Comparison of ENCODE assay signal across 28 mouse cellular contexts in the genomic region with DNA sequence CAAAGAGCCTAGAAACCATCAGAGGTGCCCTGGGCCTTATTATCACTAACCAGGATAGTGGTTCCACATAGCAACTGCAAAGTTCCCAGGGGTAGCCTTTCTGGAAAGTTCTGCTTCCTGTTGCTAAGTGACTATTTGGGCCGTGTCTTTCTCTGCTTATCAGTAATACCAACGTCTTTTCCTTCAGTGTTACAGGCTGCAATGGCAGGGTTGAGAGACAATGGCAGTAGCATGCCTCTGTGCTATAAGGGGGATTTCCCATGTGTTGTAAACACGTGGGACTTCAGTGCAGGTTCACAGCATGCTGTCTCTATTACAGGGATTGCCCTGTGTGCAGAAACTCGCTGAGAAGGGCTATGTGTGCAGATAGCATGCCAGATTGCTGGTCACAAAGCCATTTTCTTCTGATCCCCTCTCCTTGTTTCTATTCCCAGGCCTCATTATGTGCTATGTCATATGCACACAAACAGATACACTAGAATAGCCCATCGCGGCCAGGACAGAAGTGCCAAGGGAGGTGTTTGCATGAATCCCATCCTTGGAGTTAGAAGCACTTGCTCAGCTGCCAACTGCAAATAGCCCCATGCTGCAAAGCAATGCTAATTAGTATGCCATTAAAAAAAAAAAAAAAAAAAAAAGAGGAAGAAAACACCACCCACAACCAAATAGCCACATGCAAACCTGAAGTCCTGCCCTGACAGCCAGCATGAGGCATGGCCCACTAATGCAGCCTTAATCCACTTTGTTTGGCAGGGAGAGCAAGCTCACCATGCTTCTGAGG.
A peak's percentile ranks its signal among the peaks of the same experiment; 100 is the strongest.
DNase-seq lines count a peak whose midpoint lies in the region; ATAC-seq and TF ChIP-seq lines count a peak whose summit lies in the region.
"Had no signal": no experiment of that assay in that cellular context is flagged by ENCODE, and none has a peak within 500 bp of the region (broad histone marks: within the 10 kb centered on the region; RNA-seq: fewer than 3 reads in every experiment).

No protein-coding gene starts in this region.

- no peaks in the 10 kb centered on the region for H3K36me3 ChIP-seq in forebrain, embryonic 15.5 days
- peaks cover 19% of the 10 kb centered on the region; the same call in 1 of the 2 replicates for H3K36me3 ChIP-seq in forebrain, postnatal 0 days (ENCODE audit: insufficient read depth)
- H3K36me3 ChIP-seq in hindbrain, postnatal 0 days (ENCODE audit: insufficient read depth, low read length), result no peaks in the 10 kb centered on the region
- H3K36me3 ChIP-seq: G1E; liver, embryonic 15.5 days; lung, embryonic 15.5 days had no signal

- H3K9ac ChIP-seq in forebrain, embryonic 15.5 days (replicated peaks), result no peak overlapping the region
- H3K9ac ChIP-seq in forebrain, postnatal 0 days, result no peak overlapping the region
- H3K9ac ChIP-seq in hindbrain, postnatal 0 days (replicated peaks; ENCODE audit: low read length), result no peak overlapping the region
- H3K9ac ChIP-seq: embryonic facial prominence, embryonic 15.5 days; limb, embryonic 15.5 days; liver, embryonic 15.5 days; lung, embryonic 15.5 days; neural tube, embryonic 12.5 days had no signal

- TF ChIP-seq CTCF in forebrain, postnatal 0 days (IDR thresholded peaks at IDR 0.05; ENCODE audit: low read depth), result no peak
- no peak for TF ChIP-seq CTCF in brain, embryonic 14.5 days (IDR thresholded peaks at IDR 0.05; ENCODE audit: borderline replicate concordance, extremely low read depth, insufficient read depth, insufficient read length)
- no peak for TF ChIP-seq CTCF in hindbrain, postnatal 0 days (IDR thresholded peaks at IDR 0.05; ENCODE audit: low read depth)

- 35% methylated on average over 6 of the region's 6 CpGs for WGBS in forebrain, embryonic 15.5 days
- WGBS in forebrain, postnatal 0 days, result 23% methylated on average over 6 of the region's 6 CpGs
- WGBS in hindbrain, postnatal 0 days, result 30% methylated on average over 6 of the region's 6 CpGs

- H3K4me3 ChIP-seq in forebrain, embryonic 15.5 days, result no peak overlapping the region
- no peak overlapping the region for H3K4me3 ChIP-seq in forebrain, postnatal 0 days (ENCODE audit: low read depth, low read length)
- H3K4me3 ChIP-seq in hindbrain, postnatal 0 days (ENCODE audit: low read length), result no peak overlapping the region
- H3K4me3 ChIP-seq: embryonic facial prominence, embryonic 15.5 days; left cerebral cortex, adult 2 months; limb, embryonic 15.5 days; liver, embryonic 15.5 days; lung, embryonic 15.5 days; neural tube, embryonic 12.5 days had no signal

- H3K9me3 ChIP-seq in forebrain, embryonic 15.5 days, result no peaks in the 10 kb centered on the region
- H3K9me3 ChIP-seq in forebrain, postnatal 0 days (ENCODE audit: low read length), result no peaks in the 10 kb centered on the region
- no peaks in the 10 kb centered on the region for H3K9me3 ChIP-seq in hindbrain, postnatal 0 days (ENCODE audit: low read length)
- H3K9me3 ChIP-seq: embryonic facial prominence, embryonic 15.5 days; limb, embryonic 15.5 days; liver, embryonic 15.5 days; lung, embryonic 15.5 days; neural tube, embryonic 12.5 days had no signal

- H3K27ac ChIP-seq in forebrain, embryonic 15.5 days (replicated peaks), result no peak overlapping the region
- no peak overlapping the region for H3K27ac ChIP-seq in forebrain, postnatal 0 days (ENCODE audit: low read depth, low read length)
- H3K27ac ChIP-seq in hindbrain, postnatal 0 days, result 0 out of 2 replicates have a peak overlapping the region, but pooled peaks have one; percentile 15
- H3K27ac ChIP-seq: embryonic facial prominence, embryonic 15.5 days; left cerebral cortex, adult 2 months; limb, embryonic 15.5 days; liver, embryonic 15.5 days; lung, embryonic 15.5 days; neural tube, embryonic 12.5 days; stomach, postnatal 0 days had no signal

- peak; percentile 51; the same call in 1 of the 2 replicates for ATAC-seq in forebrain, embryonic 15.5 days (replicated peaks)
- no peak for ATAC-seq in forebrain, postnatal 0 days
- ATAC-seq in hindbrain, postnatal 0 days, result no peak
- ATAC-seq: intestine, embryonic 16.5 days had no signal

- H3K4me1 ChIP-seq in forebrain, embryonic 15.5 days, result peaks cover 19% of the 10 kb centered on the region
- H3K4me1 ChIP-seq in forebrain, postnatal 0 days (ENCODE audit: insufficient read depth), result 0 out of 2 replicates have a peak, but pooled peaks cover 4% of the 10 kb centered on the region
- H3K4me1 ChIP-seq in hindbrain, postnatal 0 days (ENCODE audit: insufficient read depth, low read length), result peaks cover 7% of the 10 kb centered on the region
- H3K4me1 ChIP-seq: liver, embryonic 15.5 days had no signal

- H3K4me2 ChIP-seq in forebrain, embryonic 15.5 days (replicated peaks), result no peak overlapping the region
- H3K4me2 ChIP-seq in forebrain, postnatal 0 days (ENCODE audit: low read depth), result no peak overlapping the region
- no peak overlapping the region for H3K4me2 ChIP-seq in hindbrain, postnatal 0 days (ENCODE audit: low read depth, low read length)
- H3K4me2 ChIP-seq: embryonic facial prominence, embryonic 15.5 days; heart, embryonic 11.5 days; limb, embryonic 15.5 days; liver, embryonic 15.5 days; lung, embryonic 15.5 days; midbrain, embryonic 11.5 days; neural tube, embryonic 12.5 days had no signal

- TF ChIP-seq POLR2A in brain, embryonic 14.5 days (IDR thresholded peaks at IDR 0.05; ENCODE audit: borderline replicate concordance, extremely low read depth, insufficient read depth, insufficient read length, poor library complexity, severe bottlenecking), result no peak

- no peak for DNase-seq in forebrain, postnatal 0 days
- peak; percentile 27 for DNase-seq in A20 (ENCODE audit: low read depth, low spot score)
- DNase-seq in brain, embryonic 14.5 days (ENCODE audit: low read depth), result peak; percentile 83
- DNase-seq in hindbrain, postnatal 0 days (ENCODE audit: low spot score), result no peak
- DNase-seq in kidney, postnatal 10 days, result no peak
- no peak for DNase-seq in left cerebral cortex, postnatal 36 days (ENCODE audit: low spot score in 2 of 2)
- no peak for DNase-seq in adipocyte (ENCODE audit: low spot score)
- DNase-seq: adrenal gland, postnatal 25 days; cerebellum, adult 9-10 months; gastrocnemius, postnatal 10 days; heart, adult 11 months; kidney, adult 9 months; kidney, postnatal 4 days; left cerebral cortex, postnatal 4 days; thymus, adult 2 months; thymus, postnatal 4 days had no signal

- H3K27me3 ChIP-seq in forebrain, embryonic 15.5 days, result 0 out of 2 replicates have a peak, but pooled peaks cover 7% of the 10 kb centered on the region
- H3K27me3 ChIP-seq in forebrain, postnatal 0 days (ENCODE audit: insufficient read depth, low read length), result no peaks in the 10 kb centered on the region
- no peaks in the 10 kb centered on the region for H3K27me3 ChIP-seq in hindbrain, postnatal 0 days (ENCODE audit: insufficient read depth, low read length)
- H3K27me3 ChIP-seq: limb, embryonic 15.5 days had no signal

- intact Hi-C loops in left cerebral cortex, postnatal 36 days (cut with DNase I), result no loop called here

Comparison
In these comparisons a context has a peak if more than half of its experiments do, and no peak if none do; other contexts are left out.
1. DNase-seq: peak in A20 (single experiment) and brain, embryonic 14.5 days (single experiment); none in forebrain, postnatal 0 days (single experiment), hindbrain, postnatal 0 days (single experiment), kidney, postnatal 10 days (single experiment), left cerebral cortex, postnatal 36 days (0 of 2) and adipocyte (single experiment).